Mouse (Mus musculus): ENCODE measurements around the gene Sertad1.

Sertad1 gene

GRCm38 (mm10) chr7:27459640-27460039, 27.1 kb upstream of the Sertad1 start:
- CTCF ChIA-PET = interaction anchor here in 2 of 4 experiments (1.3 to 1.4 kb wide), 2 partner anchors 15 to 61 kb away, joined by 3 to 4 read pairs; no protein-coding TSS in a partner anchor
- POLR2A ChIA-PET = interaction anchor here in 3 of 4 experiments (0.5 to 3.6 kb wide), 6 partner anchors 10 to 101 kb away, joined by 3 to 28 read pairs (median 3); partner anchors contain the start of gene Sertad3 (in 1 of the 3)

GRCm38 (mm10) chr7:27460477-27460876, 26.2 kb upstream of the Sertad1 start:
- ChIA-PET CTCF (interaction anchor here in 2 of 4 experiments (0.5 to 1.4 kb wide), 4 partner anchors 23 to 357 kb away, joined by 3 to 4 read pairs (median 3); no protein-coding TSS in a partner anchor), POLR2A (interaction anchor here in 3 of 4 experiments (0.5 to 3.6 kb wide), 9 partner anchors 11 to 100 kb away, joined by 3 to 28 read pairs (median 4); partner anchors contain the start of gene Sertad3 (in 1 of the 3))

GRCm38 (mm10) chr7:27467648-27468047, 19.1 kb upstream of the Sertad1 start:
- ChIA-PET POLR2A (interaction anchor here (0.6 to 1.5 kb wide), 15 partner anchors 19 to 705 kb away, joined by 3 to 5 read pairs (median 3); partner anchors contain the start of gene Sertad1 (in 2 of the 4)), CTCF (interaction anchor here in 2 of 4 experiments (0.6 to 0.7 kb wide), 4 partner anchors 10 to 221 kb away, joined by 3 to 5 read pairs (median 4); no protein-coding TSS in a partner anchor)

- POLR2A ChIA-PET = interaction anchor here in 2 of 4 experiments (1.7 to 2.5 kb wide), 4 partner anchors 11 to 22 kb away, joined by 7 to 52 read pairs (median 14); partner anchors contain the start of gene Sertad1 (in 1 of the 2)
Observed at GRCm38 (mm10) chr7:27471390-27472120, 15.2 kb upstream of the Sertad1 start.

GRCm38 (mm10) chr7:27472596-27472995, 14.1 kb upstream of the Sertad1 start:
- ChIA-PET CTCF (interaction anchor here (0.6 to 2.0 kb wide), 18 partner anchors 15 to 188 kb away, joined by 3 to 21 read pairs (median 3); partner anchors contain the start of gene Sertad1 (in 1 of the 4)), POLR2A (interaction anchor here in 3 of 4 experiments (0.5 to 5.1 kb wide), 68 partner anchors 8 to 1721 kb away, joined by 3 to 79 read pairs (median 4); partner anchors contain the start of genes Sertad1 (in 3 of the 3), Blvrb (in 2 of the 3), Rab4b (in 2 of the 3) and Sptbn4 (in 2 of the 3))

More at GRCm38 (mm10) chr7:27471390-27472120, 15.2 kb upstream of the Sertad1 start:
- CTCF ChIA-PET = interaction anchor here in 1 of 4 experiments (0.7 to 2.0 kb wide), 2 partner anchors 20 to 347 kb away, joined by 3 to 21 read pairs; no protein-coding TSS in a partner anchor

GRCm38 (mm10) chr7:27473156-27473834, 13.4 kb upstream of the Sertad1 start, which contains the start of gene Sertad3:
Gene Sertad3, plus strand, starts transcription at chr7:27473768.
- ChIA-PET POLR2A (interaction anchor here in 3 of 4 experiments (0.5 to 5.1 kb wide), 72 partner anchors 9 to 1722 kb away, joined by 3 to 79 read pairs (median 4); partner anchors contain the start of genes Sertad1 (in 3 of the 3), Blvrb (in 2 of the 3), Rab4b (in 2 of the 3) and Sptbn4 (in 2 of the 3)), CTCF (interaction anchor here (0.6 to 2.0 kb wide), 21 partner anchors 14 to 189 kb away, joined by 3 to 21 read pairs (median 3); partner anchors contain the start of gene Sertad1 (in 1 of the 4))

GRCm38 (mm10) chr7:27473835-27474489, 12.7 kb upstream of the Sertad1 start:
- POLR2A ChIA-PET = interaction anchor here (0.6 to 5.1 kb wide), 87 partner anchors 8 to 876 kb away, joined by 3 to 179 read pairs (median 4); partner anchors contain the start of genes Blvrb (in 3 of the 4), Sertad1 (in 3 of the 4), Sptbn4 (in 3 of the 4) and Coq8b (in 2 of the 4)
- CTCF ChIA-PET = interaction anchor here (0.5 to 3.3 kb wide), 73 partner anchors 9 to 973 kb away, joined by 3 to 73 read pairs (median 4); partner anchors contain the start of genes Sertad1 (in 4 of the 4), Blvrb (in 2 of the 4), Akt2 (in 1 of the 4) and Coq8b (in 1 of the 4)

GRCm38 (mm10) chr7:27474490-27474954, 12.2 kb upstream of the Sertad1 start:
- POLR2A ChIA-PET = interaction anchor here (0.6 to 5.1 kb wide), 82 partner anchors 8 to 1505 kb away, joined by 3 to 179 read pairs (median 4); partner anchors contain the start of genes Blvrb (in 3 of the 4), Sertad1 (in 3 of the 4), Sptbn4 (in 3 of the 4) and Coq8b (in 2 of the 4)
- CTCF ChIA-PET = interaction anchor here (0.5 to 3.3 kb wide), 74 partner anchors 8 to 1730 kb away, joined by 3 to 73 read pairs (median 4); partner anchors contain the start of genes Sertad1 (in 4 of the 4), Blvrb (in 2 of the 4), Akt2 (in 1 of the 4) and Coq8b (in 1 of the 4)

- POLR2A ChIA-PET = interaction anchor here in 3 of 4 experiments (1.2 to 5.1 kb wide), 13 partner anchors 10 to 143 kb away, joined by 3 to 179 read pairs (median 12); partner anchors contain the start of gene Sertad1 (in 3 of the 3)
- CTCF ChIA-PET = interaction anchor here (0.6 to 3.3 kb wide), 10 partner anchors 13 to 286 kb away, joined by 3 to 73 read pairs (median 4); partner anchors contain the start of gene Sertad1 (in 1 of the 4)
Observed at GRCm38 (mm10) chr7:27475596-27475995, 11.1 kb upstream of the Sertad1 start.

- CTCF ChIA-PET = interaction anchor here (0.5 to 3.3 kb wide), 10 partner anchors 13 to 51 kb away, joined by 3 to 73 read pairs (median 4); partner anchors contain the start of genes Blvrb (in 1 of the 4), Sertad1 (in 1 of the 4) and Sptbn4 (in 1 of the 4)
Observed at GRCm38 (mm10) chr7:27476098-27476635, 10.5 kb upstream of the Sertad1 start.

GRCm38 (mm10) chr7:27478561-27478960, 8.1 kb upstream of the Sertad1 start:
- ChIA-PET POLR2A (interaction anchor here in 3 of 4 experiments (0.6 to 17.5 kb wide), 5 partner anchors 8 to 25 kb away, joined by 3 to 551 read pairs (median 3); partner anchors contain the start of genes Prx (in 2 of the 3) and Sertad1 (in 2 of the 3)), CTCF (interaction anchor here in 1 of 4 experiments (5.1 kb wide), 1 partner anchor 13 kb away, joined by 25 read pairs; no protein-coding TSS in a partner anchor)

More at GRCm38 (mm10) chr7:27476098-27476635, 10.5 kb upstream of the Sertad1 start:
- POLR2A ChIA-PET = interaction anchor here (0.6 to 5.1 kb wide), 15 partner anchors 10 to 144 kb away, joined by 3 to 179 read pairs (median 5); partner anchors contain the start of genes Sertad1 (in 3 of the 4) and Prx (in 1 of the 4)

GRCm38 (mm10) chr7:27479750-27480149, 7.0 kb upstream of the Sertad1 start:
- CTCF ChIA-PET = interaction anchor here in 1 of 4 experiments (0.6 to 5.1 kb wide), 4 partner anchors 11 to 59 kb away, joined by 3 to 25 read pairs (median 4); no protein-coding TSS in a partner anchor
- POLR2A ChIA-PET = interaction anchor here in 3 of 4 experiments (1.0 to 17.5 kb wide), 5 partner anchors 11 to 24 kb away, joined by 3 to 551 read pairs (median 5); partner anchors contain the start of gene Prx (in 2 of the 3)

- ChIA-PET POLR2A (interaction anchor here in 3 of 4 experiments (0.6 to 17.5 kb wide), 13 partner anchors 8 to 49 kb away, joined by 3 to 551 read pairs (median 4); partner anchors contain the start of gene Prx (in 2 of the 3)), CTCF (interaction anchor here in 2 of 4 experiments (0.7 to 5.1 kb wide), 7 partner anchors 10 to 47 kb away, joined by 3 to 25 read pairs (median 4); no protein-coding TSS in a partner anchor)
Observed at GRCm38 (mm10) chr7:27480506-27480905, 6.2 kb upstream of the Sertad1 start.

GRCm38 (mm10) chr7:27480927-27481626, 5.6 kb upstream of the Sertad1 start:
- ChIA-PET POLR2A (interaction anchor here (0.6 to 17.5 kb wide), 16 partner anchors 8 to 48 kb away, joined by 3 to 551 read pairs (median 4); partner anchors contain the start of genes Prx (in 2 of the 4) and Sertad3 (in 1 of the 4)), CTCF (interaction anchor here in 2 of 4 experiments (0.6 to 5.1 kb wide), 9 partner anchors 10 to 52 kb away, joined by 3 to 25 read pairs (median 4); no protein-coding TSS in a partner anchor)
